Mouse (Mus musculus) liver, embryonic 15.5 days (tissue): ENCODE data around the gene Wdfy3. TPM values are rescaled to one million over a fixed set of nuclear protein-coding genes. Genes with fewer than 3 reads are reported as not detected.
A peak's percentile ranks its signal among the peaks of the same experiment; 100 is the strongest.
"Not testable (repeated sequence)": the region's sequence is repeated elsewhere in the genome, so short reads cannot be mapped to it uniquely, and the experiment has no call there.

Experiments
- ATAC-seq: fragments of 200-750 bp; cut with Nextera tagmentation; 2 replicates; pipeline ENCODE4 v1.8.0; 2017; ENCODE audit warnings: moderate number of reproducible peaks, mild to moderate bottlenecking, moderate library complexity; ENCODE audit not compliant: insufficient read depth
- H3K27ac ChIP-seq: fragments of 300-500 bp; sonication (generic); replicated peaks from 2 replicates; pipeline ENCODE4 v1.5.1; 2015; ENCODE audit warnings: mild to moderate bottlenecking, inconsistent platforms
- H3K27me3 ChIP-seq: fragments of 300-500 bp; sonication (generic); 2 replicates; pipeline ENCODE4 v1.6.1; 2015; ENCODE audit warnings: mild to moderate bottlenecking, inconsistent platforms
- H3K36me3 ChIP-seq: fragments of 300-500 bp; sonication (generic); replicated peaks from 2 replicates; pipeline ENCODE4 v1.6.1; 2015; ENCODE audit warnings: moderate library complexity, mild to moderate bottlenecking, inconsistent platforms
- H3K4me1 ChIP-seq: fragments of 300-500 bp; sonication (generic); replicated peaks from 2 replicates; pipeline ENCODE4 v1.6.1; 2015; ENCODE audit warnings: inconsistent platforms
- H3K4me2 ChIP-seq: fragments of 300-500 bp; sonication (generic); 2 replicates; pipeline ENCODE4 v1.6.1; 2015; ENCODE audit warnings: moderate library complexity, mild to moderate bottlenecking, inconsistent platforms
- H3K4me3 ChIP-seq: fragments of 300-500 bp; sonication (generic); replicated peaks from 2 replicates; pipeline ENCODE4 v1.5.1; 2015; ENCODE audit warnings: mild to moderate bottlenecking, inconsistent platforms
- H3K9ac ChIP-seq: fragments of 300-500 bp; sonication (generic); 2 replicates; pipeline ENCODE4 v1.6.1; 2015; ENCODE audit warnings: moderate library complexity, mild to moderate bottlenecking, inconsistent platforms
- H3K9me3 ChIP-seq: fragments of 300-500 bp; sonication (generic); replicated peaks from 2 replicates; pipeline ENCODE4 v1.6.1; 2016; ENCODE audit warnings: inconsistent platforms
- WGBS: fragments of 180-500 bp; shearing (Covaris S2); methylation state at CpG from one replicate; pipeline ENCODE4 v1.1.7; 2015; ENCODE audit warnings: mixed read lengths; ENCODE audit not compliant: insufficient replicate concordance; 5-methylcytosine and 5-hydroxymethylcytosine counted together
- polyA plus RNA-seq: library from polyadenylated mRNA; unstranded; fragments of >200 nt; fragmentation: Nextera tagmentation; extraction: Ambion mirVana; gene quantifications from 2 replicates; pipeline ENCODE4 v1.2.1, GENCODE M21; 2015

Wdfy3 gene
- 3.4 and 4.2 TPM in 2 replicates for polyA plus RNA-seq

GRCm38 (mm10) chr5:102069767-102070413 is at the start of gene Wdfy3:
TSS of gene Wdfy3 (minus strand) at chr5:102069921.
- no peaks in the 10 kb centered on the region for H3K27me3 ChIP-seq
- peak within 1 kb of the TSS; percentile 90 for H3K9ac ChIP-seq
- H3K36me3 ChIP-seq, result no peaks in the 10 kb centered on the region
- WGBS, result under 1% methylated on average over 60 of the region's 62 CpGs
- peak within 1 kb of the TSS; percentile 92 for H3K4me2 ChIP-seq
- H3K9me3 ChIP-seq, result no peaks in the 10 kb centered on the region
- H3K27ac ChIP-seq, result peak within 1 kb of the TSS; percentile 79
- ATAC-seq, result peak; percentile 90
- H3K4me3 ChIP-seq, result peak within 1 kb of the TSS; percentile 90
- peaks cover 31% of the 10 kb centered on the region for H3K4me1 ChIP-seq

GRCm38 (mm10) chr5:102113009-102113408 is 43.3 kb upstream of the Wdfy3 start:
- ATAC-seq, result no peak
- 42% methylated on average over 14 of the region's 14 CpGs for WGBS
- Histone ChIP-seq H3K36me3 (no peaks in the 10 kb centered on the region), H3K4me2 (peak overlapping the region; percentile 15; the same call in 1 of the 2 replicates), H3K27ac (no peak overlapping the region), H3K9ac (no peak overlapping the region), H3K9me3 (no peaks in the 10 kb centered on the region), H3K4me1 (no peaks in the 10 kb centered on the region), H3K27me3 (no peaks in the 10 kb centered on the region), H3K4me3 (no peak overlapping the region)

GRCm38 (mm10) chr5:102112034-102112433 is 42.3 kb upstream of the Wdfy3 start:
- no peak for ATAC-seq
- Histone ChIP-seq H3K4me3 (no peak overlapping the region), H3K27ac (no peak overlapping the region), H3K27me3 (no peaks in the 10 kb centered on the region), H3K36me3 (no peaks in the 10 kb centered on the region), H3K9ac (no peak overlapping the region), H3K4me2 (no peak overlapping the region), H3K4me1 (no peaks in the 10 kb centered on the region), H3K9me3 (no peaks in the 10 kb centered on the region)
- 66% methylated on average over 7 of the region's 7 CpGs for WGBS

GRCm38 (mm10) chr5:102110031-102110430 is 40.3 kb upstream of the Wdfy3 start:
- Histone ChIP-seq H3K27ac (no peak overlapping the region), H3K9me3 (no peaks in the 10 kb centered on the region), H3K27me3 (no peaks in the 10 kb centered on the region), H3K9ac (no peak overlapping the region), H3K4me2 (no peak overlapping the region), H3K36me3 (no peaks in the 10 kb centered on the region), H3K4me1 (no peaks in the 10 kb centered on the region), H3K4me3 (no peak overlapping the region)
- 75% methylated on average over 7 of the region's 7 CpGs for WGBS
- ATAC-seq, result no peak

GRCm38 (mm10) chr5:102105919-102106318 is 36.2 kb upstream of the Wdfy3 start:
- 66% methylated on average over 3 of the region's 3 CpGs for WGBS
- H3K36me3 ChIP-seq, result no peaks in the 10 kb centered on the region
- no peak overlapping the region for H3K4me3 ChIP-seq
- no peaks in the 10 kb centered on the region for H3K27me3 ChIP-seq
- no peak overlapping the region for H3K4me2 ChIP-seq
- H3K27ac ChIP-seq, result no peak overlapping the region
- no peaks in the 10 kb centered on the region for H3K4me1 ChIP-seq
- H3K9me3 ChIP-seq, result no peaks in the 10 kb centered on the region
- H3K9ac ChIP-seq, result no peak overlapping the region
- no peak for ATAC-seq

GRCm38 (mm10) chr5:102101815-102102214 is 32.1 kb upstream of the Wdfy3 start:
- 53% methylated on average over 1 of the region's 1 CpGs for WGBS

GRCm38 (mm10) chr5:102100246-102101241 is 30.8 kb upstream of the Wdfy3 start:
- Histone ChIP-seq H3K9ac (no peak overlapping the region), H3K9me3 (no peaks in the 10 kb centered on the region), H3K4me3 (no peak overlapping the region), H3K36me3 (no peaks in the 10 kb centered on the region), H3K27ac (no peak overlapping the region), H3K4me2 (no peak overlapping the region), H3K27me3 (no peaks in the 10 kb centered on the region), H3K4me1 (no peaks in the 10 kb centered on the region)
- no peak for ATAC-seq
- WGBS, result 63% methylated on average over 21 of the region's 21 CpGs

More at GRCm38 (mm10) chr5:102101815-102102214, 32.1 kb upstream of the Wdfy3 start:
- H3K4me2 ChIP-seq, H3K9ac ChIP-seq, H3K27me3 ChIP-seq, H3K36me3 ChIP-seq, ATAC-seq, H3K27ac ChIP-seq, H3K4me1 ChIP-seq, H3K9me3 ChIP-seq, H3K4me3 ChIP-seq: not testable (repeated sequence)

GRCm38 (mm10) chr5:102095576-102095975 is 25.9 kb upstream of the Wdfy3 start:
- no peak overlapping the region for H3K4me2 ChIP-seq
- H3K4me3 ChIP-seq, result no peak overlapping the region
- no peak for ATAC-seq
- no peaks in the 10 kb centered on the region for H3K36me3 ChIP-seq
- no peaks in the 10 kb centered on the region for H3K9me3 ChIP-seq
- no peaks in the 10 kb centered on the region for H3K27me3 ChIP-seq
- WGBS, result 58% methylated on average over 4 of the region's 4 CpGs
- no peak overlapping the region for H3K27ac ChIP-seq
- no peaks in the 10 kb centered on the region for H3K4me1 ChIP-seq
- H3K9ac ChIP-seq, result no peak overlapping the region

- Histone ChIP-seq H3K4me3 (no peak overlapping the region), H3K27me3 (no peaks in the 10 kb centered on the region), H3K4me2 (no peak overlapping the region), H3K9me3 (no peaks in the 10 kb centered on the region), H3K4me1 (no peaks in the 10 kb centered on the region), H3K9ac (no peak overlapping the region), H3K27ac (no peak overlapping the region), H3K36me3 (no peaks in the 10 kb centered on the region)
- WGBS, result 62% methylated on average over 3 of the region's 3 CpGs
- no peak for ATAC-seq
Observed at GRCm38 (mm10) chr5:102090686-102091085, 21.0 kb upstream of the Wdfy3 start.

GRCm38 (mm10) chr5:102084737-102085705 is 15.3 kb upstream of the Wdfy3 start:
- Histone ChIP-seq H3K4me2 (no peak overlapping the region), H3K36me3 (no peaks in the 10 kb centered on the region)

More at GRCm38 (mm10) chr5:102084737-102085705, 15.3 kb upstream of the Wdfy3 start:
- Histone ChIP-seq H3K4me3 (no peak overlapping the region), H3K9ac (no peak overlapping the region), H3K4me1 (no peaks in the 10 kb centered on the region), H3K9me3 (no peaks in the 10 kb centered on the region), H3K27me3 (no peaks in the 10 kb centered on the region), H3K27ac (no peak overlapping the region)
- 41% methylated on average over 18 of the region's 18 CpGs for WGBS
- ATAC-seq, result no peak
